Mouse (Mus musculus) embryo, embryonic 9.5 days (tissue): ENCODE measurements around the gene Icam1.
"Not testable (repeated sequence)": the region's sequence is repeated elsewhere in the genome, so short reads cannot be mapped to it uniquely, and the experiment has no call there.

ENCODE experiments used
- DNase-seq: peaks from one replicate; pipeline ENCODE4 v3.0.0-alpha.2; 2017; ENCODE audit errors: extremely low spot score

Gene Icam1

GRCm38 (mm10) chr9:20993165-20993898, 22.5 kb upstream of the Icam1 start:
- DNase-seq, result no peak

- DNase-seq, result no peak
These were observed 20.7 kb upstream of the Icam1 start for GRCm38 (mm10) chr9:20995069-20995468.

- DNase-seq, result no peak
These were observed 18.7 kb upstream of the Icam1 start for GRCm38 (mm10) chr9:20997065-20997464.

- not testable (repeated sequence) for DNase-seq
These were observed 17.4 kb upstream of the Icam1 start for GRCm38 (mm10) chr9:20998337-20998736.

- DNase-seq, result no peak
These were observed 15.0 kb upstream of the Icam1 start for GRCm38 (mm10) chr9:21000811-21001210.

GRCm38 (mm10) chr9:21001651-21002200, 14.1 kb upstream of the Icam1 start:
- DNase-seq, result no peak

- no peak for DNase-seq
These were observed 13.5 kb upstream of the Icam1 start for GRCm38 (mm10) chr9:21002270-21002626.

- DNase-seq, result peak; percentile 93
These were observed 12.9 kb upstream of the Icam1 start, which contains the start of gene Mrpl4 for GRCm38 (mm10) chr9:21002627-21003551. Gene Mrpl4, plus strand, starts transcription at chr9:21002738.

GRCm38 (mm10) chr9:21007313-21007952, 8.4 kb upstream of the Icam1 start:
- DNase-seq, result no peak

GRCm38 (mm10) chr9:21008007-21008406, 7.8 kb upstream of the Icam1 start:
- no peak for DNase-seq

- no peak for DNase-seq
These were observed 5.4 kb upstream of the Icam1 start for GRCm38 (mm10) chr9:21010362-21010761.

- DNase-seq, result not testable (repeated sequence)
These were observed 4.7 kb upstream of the Icam1 start for GRCm38 (mm10) chr9:21010939-21011541.

GRCm38 (mm10) chr9:21011846-21012312, 3.9 kb upstream of the Icam1 start:
- DNase-seq, result no peak

- no peak for DNase-seq
These were observed 3.4 kb upstream of the Icam1 start for GRCm38 (mm10) chr9:21012368-21012767.

GRCm38 (mm10) chr9:21014691-21015570, 854 bp upstream of the Icam1 start:
- DNase-seq, result peak; percentile 27

GRCm38 (mm10) chr9:21016331-21017176, 769 bp downstream of the Icam1 start:
- peak; percentile 22 for DNase-seq

- DNase-seq, result no peak
These were observed 1.4 kb downstream of the Icam1 start for GRCm38 (mm10) chr9:21017177-21017575.

GRCm38 (mm10) chr9:21018600-21018999, 2.8 kb downstream of the Icam1 start:
- no peak for DNase-seq

- no peak for DNase-seq
These were observed 5.6 kb downstream of the Icam1 start for GRCm38 (mm10) chr9:21021363-21021762.
